Mouse (Mus musculus) small intestine, adult 2 months (tissue): ENCODE data around the gene Axl.

Experiments used
- CTCF ChIP-seq: fragments of 200-500 bp; IDR thresholded peaks from 2 replicates; pipeline ENCODE4 v1.5.1; 2012; ENCODE audit warnings: low read depth, mild to moderate bottlenecking, control low read depth, inconsistent platforms, low read length, moderate library complexity, mixed read lengths; ENCODE audit not compliant: insufficient replicate concordance, insufficient read length; ENCODE audit errors: extremely low read depth
- POLR2A ChIP-seq: fragments of 200-500 bp; IDR thresholded peaks from 2 replicates; pipeline ENCODE4 v1.6.1; 2012; ENCODE audit warnings: low read depth, mild to moderate bottlenecking, control low read depth, inconsistent platforms, low read length, moderate library complexity

- TF ChIP-seq CTCF = no peak
- no peak for TF ChIP-seq POLR2A
Measured at GRCm38 (mm10) chr7:25811716-25812115, 23.2 kb upstream of the Axl start.
